Mouse (Mus musculus): ENCODE data around the gene Sptb. TPM values are rescaled to one million over a fixed set of nuclear protein-coding genes. Genes with fewer than 3 reads are reported as not detected.

The Sptb gene
- polyA plus RNA-seq, 1 experiment from 2014 or later, result 4.8 TPM

DNA sequence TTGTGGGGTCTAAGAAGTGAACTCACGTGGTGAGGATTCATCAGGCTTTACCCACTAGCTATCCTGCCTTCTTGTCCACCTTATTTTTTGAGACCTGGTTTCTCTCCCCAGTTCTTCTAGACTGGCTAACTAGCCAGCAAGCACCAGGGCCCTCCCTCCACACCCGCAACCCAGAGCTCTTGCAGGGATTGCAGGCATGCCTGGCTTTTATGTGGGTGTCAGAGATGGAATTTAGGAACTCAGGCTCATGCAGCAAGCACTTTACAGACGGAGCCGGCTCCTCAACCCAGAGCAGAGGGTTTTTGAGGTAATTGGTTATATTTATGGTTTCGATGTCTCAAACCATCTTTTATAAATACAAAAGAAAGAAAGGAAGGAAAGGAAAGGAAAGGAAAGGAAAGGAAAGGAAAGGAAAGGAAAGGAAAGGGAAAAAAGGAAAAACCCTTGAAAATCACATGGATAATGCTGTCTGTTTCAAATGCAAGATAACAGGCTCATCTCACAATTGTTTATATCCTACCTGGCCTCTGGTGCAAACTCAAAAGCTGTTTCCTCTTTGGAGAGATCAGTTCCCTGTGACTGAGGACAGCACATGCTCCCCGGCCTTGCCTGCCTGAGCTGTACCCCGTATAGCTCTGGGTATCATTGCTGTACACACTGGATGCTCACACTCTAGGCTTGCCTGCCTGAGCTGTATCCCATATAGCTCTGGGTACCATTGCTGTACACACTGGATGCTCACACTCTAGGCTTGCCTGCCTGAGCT lies 41.5 kb downstream of the Sptb start:
- H3K27ac ChIP-seq, result no peak overlapping the region
- H3K4me3 ChIP-seq, result no peak overlapping the region
- WGBS, result 83% methylated on average over 7 of the region's 7 CpGs
- no peaks in the 10 kb centered on the region for H3K9me3 ChIP-seq
- peaks cover 31% of the 10 kb centered on the region for H3K4me1 ChIP-seq (replicated peaks)
- DNase-seq (ENCODE audit: low spot score), result no peak
- no peaks in the 10 kb centered on the region for H3K36me3 ChIP-seq
- no peaks in the 10 kb centered on the region; the same call in 1 of the 2 replicates for H3K27me3 ChIP-seq (ENCODE audit: insufficient read depth, poor library complexity, severe bottlenecking)

DNA sequence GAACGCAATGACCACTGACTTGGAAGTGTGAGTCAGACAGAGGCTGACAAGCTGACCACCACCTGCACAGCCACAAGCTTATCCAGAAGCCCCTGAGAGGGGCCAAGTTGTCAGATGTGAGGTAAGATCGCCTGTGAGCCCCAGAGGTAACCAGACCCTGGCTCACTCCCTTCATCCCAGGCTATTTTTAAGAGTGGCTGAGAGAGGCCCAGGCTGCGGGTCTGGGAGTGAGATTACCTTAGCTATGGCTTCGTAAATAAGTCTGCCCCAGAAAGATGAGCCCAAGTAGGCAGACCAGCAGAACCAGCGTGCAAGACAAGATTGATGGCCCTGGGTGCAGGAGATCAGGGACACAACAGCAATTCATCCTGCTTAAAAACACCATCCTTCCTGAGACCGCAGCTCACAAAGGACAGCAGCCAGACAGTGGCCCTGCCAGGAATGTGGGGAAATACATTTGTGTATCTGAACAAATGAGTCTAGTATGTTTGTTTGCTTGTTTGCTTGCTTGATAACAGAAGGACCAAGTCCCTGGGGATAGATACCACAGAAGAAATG lies 58.5 kb downstream of the Sptb start:
- Histone ChIP-seq H3K27me3 (ENCODE audit: insufficient read depth, poor library complexity, severe bottlenecking) (no peaks in the 10 kb centered on the region), H3K4me1 (replicated peaks) (peaks cover 16% of the 10 kb centered on the region), H3K36me3 (no peaks in the 10 kb centered on the region), H3K27ac (no peak overlapping the region), H3K4me3 (no peak overlapping the region), H3K9me3 (0 out of 2 replicates have a peak, but pooled peaks cover 3% of the 10 kb centered on the region)
- no peak for DNase-seq (ENCODE audit: low spot score)
- 85% methylated on average over 6 of the region's 6 CpGs for WGBS

DNA sequence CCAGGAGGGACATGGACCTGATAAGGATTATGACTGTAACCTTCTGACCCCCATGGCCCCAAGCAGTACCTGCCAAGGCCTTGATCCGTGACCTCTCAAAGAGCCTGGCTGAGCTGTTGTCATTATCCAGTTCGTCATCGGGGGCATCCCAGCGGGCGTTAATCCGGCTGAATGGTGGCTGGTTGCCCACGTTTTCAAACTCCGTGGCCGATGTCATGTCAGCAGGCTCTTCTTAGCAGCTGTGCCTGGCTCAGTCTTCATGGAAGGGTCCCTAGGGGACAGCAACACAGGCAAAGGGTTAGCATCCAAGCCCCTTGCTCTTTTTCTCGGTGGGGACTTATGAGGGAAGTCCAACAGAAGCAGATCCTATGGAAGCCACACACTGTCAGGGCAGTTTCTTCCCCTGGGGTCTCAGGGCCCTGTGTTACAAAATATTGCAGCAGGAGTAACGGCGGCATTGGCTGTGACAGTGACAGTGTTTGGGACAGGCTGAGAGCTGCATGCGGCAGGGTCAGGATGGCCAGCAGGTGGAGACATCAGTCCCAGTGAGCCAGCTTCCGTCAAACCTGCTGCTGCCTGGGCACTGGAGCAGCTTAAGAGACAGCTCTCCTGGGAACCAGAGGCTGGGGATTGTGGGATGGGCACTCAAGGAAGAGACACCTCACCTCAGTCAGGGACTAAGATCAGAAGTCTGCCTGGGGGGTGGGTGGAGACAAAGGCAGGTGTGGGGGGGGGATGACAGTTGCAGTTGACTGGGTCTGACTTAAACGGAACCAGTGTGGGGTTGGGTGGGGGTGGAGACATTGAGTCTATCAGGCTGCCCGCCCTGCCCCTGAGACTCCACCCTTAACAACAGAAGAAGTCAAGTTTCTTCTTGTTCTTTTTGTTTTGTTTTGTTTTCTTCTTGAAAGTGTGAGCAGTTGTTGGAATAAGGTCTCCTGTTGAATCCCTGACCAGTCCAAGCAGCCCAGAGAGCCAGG lies 60.3 kb downstream of the Sptb start:
- peaks cover 32% of the 10 kb centered on the region for H3K4me1 ChIP-seq (replicated peaks)
- peak; percentile 67 for DNase-seq (ENCODE audit: low spot score)
- H3K4me3 ChIP-seq, result no peak overlapping the region
- no peaks in the 10 kb centered on the region for H3K27me3 ChIP-seq (ENCODE audit: insufficient read depth, poor library complexity, severe bottlenecking)
- WGBS, result 54% methylated on average over 16 of the region's 16 CpGs
- no peaks in the 10 kb centered on the region for H3K36me3 ChIP-seq
- 0 out of 2 replicates have a peak, but pooled peaks cover 3% of the 10 kb centered on the region for H3K9me3 ChIP-seq
- peak overlapping the region; percentile 56; the same call in 1 of the 2 replicates for H3K27ac ChIP-seq

DNA sequence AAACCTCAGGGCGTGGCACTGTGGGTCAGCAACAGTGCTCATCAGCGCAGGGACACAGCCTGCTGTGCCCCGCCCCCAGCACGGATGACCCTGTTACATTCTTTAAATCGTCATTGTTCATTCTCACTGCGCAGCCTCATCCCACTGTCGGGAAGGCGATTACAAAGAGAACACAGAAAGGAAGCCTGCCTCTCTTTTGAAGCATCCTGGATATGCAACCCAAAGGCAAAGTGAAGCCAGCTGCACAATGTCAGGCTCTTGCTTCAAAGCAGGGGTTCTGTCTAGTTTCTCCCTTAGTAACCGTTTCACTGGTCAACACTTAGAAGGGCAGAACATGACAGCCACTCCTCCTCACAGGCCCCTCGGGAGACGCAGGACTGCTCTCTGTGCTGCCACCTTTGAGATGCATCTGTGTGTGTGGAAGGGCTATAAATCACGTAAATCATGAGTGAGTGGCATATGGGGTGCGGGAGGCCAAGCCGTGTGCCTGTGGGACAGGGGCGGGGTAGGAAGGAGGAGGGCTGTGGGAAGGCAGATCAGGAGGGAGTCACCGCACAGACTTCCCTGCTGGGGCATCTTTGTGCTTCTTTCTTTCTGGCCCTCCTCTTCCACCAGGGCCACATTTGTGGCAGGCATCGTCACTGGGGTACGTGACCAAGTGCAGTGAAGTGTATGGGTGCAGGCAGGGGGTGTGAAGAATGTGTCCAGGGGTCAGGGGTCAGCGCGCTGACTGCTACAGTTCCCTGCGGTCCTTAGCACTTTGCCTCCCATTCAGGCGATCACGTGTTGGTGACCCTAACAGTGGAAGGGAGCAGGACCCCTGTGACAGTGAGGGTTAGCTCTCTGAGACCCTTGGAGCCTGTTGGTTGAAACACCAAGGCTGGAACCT lies 64.9 kb downstream of the Sptb start:
- peak; percentile 42 for DNase-seq (ENCODE audit: low spot score)
- Histone ChIP-seq H3K36me3 (no peaks in the 10 kb centered on the region), H3K27me3 (ENCODE audit: insufficient read depth, poor library complexity, severe bottlenecking) (no peaks in the 10 kb centered on the region), H3K4me3 (peak overlapping the region; percentile 28), H3K9me3 (no peaks in the 10 kb centered on the region), H3K4me1 (replicated peaks) (peaks cover 49% of the 10 kb centered on the region), H3K27ac (peak overlapping the region; percentile 72)
- WGBS, result 32% methylated on average over 23 of the region's 23 CpGs

DNA sequence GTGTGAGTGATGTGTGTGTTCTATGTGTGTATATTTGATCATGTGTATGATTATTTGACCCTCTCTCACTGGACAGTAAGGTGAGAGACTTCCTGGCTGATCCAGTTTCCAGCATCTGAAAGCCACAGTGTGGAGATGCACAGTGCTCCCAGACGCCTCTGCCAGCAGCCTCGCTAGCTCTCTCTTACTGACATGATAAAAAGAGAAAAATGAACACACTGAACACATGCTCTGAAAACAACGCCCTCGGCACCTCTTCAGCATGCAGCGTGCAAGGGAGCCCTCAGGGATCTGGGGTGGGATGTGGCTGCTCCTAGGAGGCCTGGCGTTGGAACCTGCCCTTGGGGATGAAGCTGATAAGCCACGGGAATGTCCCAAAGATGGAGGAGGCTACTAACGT lies 66.7 kb downstream of the Sptb start:
- Histone ChIP-seq H3K9me3 (no peaks in the 10 kb centered on the region), H3K27me3 (ENCODE audit: insufficient read depth, poor library complexity, severe bottlenecking) (no peaks in the 10 kb centered on the region), H3K27ac (no peak overlapping the region), H3K4me3 (no peak overlapping the region), H3K36me3 (no peaks in the 10 kb centered on the region), H3K4me1 (replicated peaks) (peaks cover 33% of the 10 kb centered on the region)
- 83% methylated on average over 8 of the region's 8 CpGs for WGBS
- DNase-seq (ENCODE audit: low spot score), result no peak

DNA sequence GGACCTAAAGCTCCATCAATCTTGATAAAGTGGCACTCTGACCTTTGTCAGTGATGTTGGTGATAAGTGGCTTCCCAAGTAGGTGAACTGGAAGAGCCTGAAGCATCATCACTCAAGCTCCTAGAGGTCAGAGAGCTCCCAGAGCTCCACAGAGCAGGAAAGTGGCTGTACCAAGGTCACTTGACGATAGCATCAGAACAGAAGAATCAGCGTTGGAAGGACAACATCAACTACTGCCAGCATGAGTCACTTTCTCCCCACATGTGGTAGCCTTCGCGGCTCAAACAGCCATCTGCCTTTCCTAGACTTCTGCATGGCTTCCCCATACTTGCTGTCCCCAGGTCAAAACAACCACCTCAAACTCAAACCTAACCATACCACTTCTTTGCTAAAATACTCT lies 67.7 kb downstream of the Sptb start:
- WGBS, result 87% methylated on average over 4 of the region's 4 CpGs
- Histone ChIP-seq H3K27me3 (ENCODE audit: insufficient read depth, poor library complexity, severe bottlenecking) (no peaks in the 10 kb centered on the region), H3K9me3 (no peaks in the 10 kb centered on the region), H3K4me1 (replicated peaks) (peaks cover 33% of the 10 kb centered on the region), H3K27ac (no peak overlapping the region), H3K4me3 (no peak overlapping the region), H3K36me3 (no peaks in the 10 kb centered on the region)
- DNase-seq (ENCODE audit: low spot score), result no peak

DNA sequence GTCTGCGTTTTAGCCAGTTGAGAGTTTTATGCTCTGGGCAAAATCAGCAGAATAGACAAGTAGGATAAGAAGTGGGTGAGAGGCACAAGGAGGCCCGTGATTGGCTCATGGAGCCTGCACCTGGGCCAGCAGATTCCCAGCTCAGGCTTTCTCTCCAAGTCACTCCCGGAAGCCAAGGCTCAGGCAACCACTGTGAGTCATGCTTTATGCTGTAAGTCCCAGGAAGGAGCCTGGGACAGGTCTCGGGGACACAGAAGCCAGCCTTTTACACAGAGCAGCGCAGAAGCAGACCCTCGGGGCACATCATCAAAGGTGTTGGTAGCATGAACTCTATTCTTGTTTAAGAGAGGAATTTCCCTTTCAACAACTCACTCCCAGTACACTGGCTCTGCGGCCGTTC lies 69.7 kb downstream of the Sptb start:
- Histone ChIP-seq H3K27me3 (ENCODE audit: insufficient read depth, poor library complexity, severe bottlenecking) (no peaks in the 10 kb centered on the region), H3K4me3 (no peak overlapping the region), H3K27ac (no peak overlapping the region), H3K9me3 (no peaks in the 10 kb centered on the region), H3K36me3 (no peaks in the 10 kb centered on the region), H3K4me1 (replicated peaks) (peaks cover 23% of the 10 kb centered on the region)
- no peak for DNase-seq (ENCODE audit: low spot score)
- WGBS, result 57% methylated on average over 8 of the region's 8 CpGs

DNA sequence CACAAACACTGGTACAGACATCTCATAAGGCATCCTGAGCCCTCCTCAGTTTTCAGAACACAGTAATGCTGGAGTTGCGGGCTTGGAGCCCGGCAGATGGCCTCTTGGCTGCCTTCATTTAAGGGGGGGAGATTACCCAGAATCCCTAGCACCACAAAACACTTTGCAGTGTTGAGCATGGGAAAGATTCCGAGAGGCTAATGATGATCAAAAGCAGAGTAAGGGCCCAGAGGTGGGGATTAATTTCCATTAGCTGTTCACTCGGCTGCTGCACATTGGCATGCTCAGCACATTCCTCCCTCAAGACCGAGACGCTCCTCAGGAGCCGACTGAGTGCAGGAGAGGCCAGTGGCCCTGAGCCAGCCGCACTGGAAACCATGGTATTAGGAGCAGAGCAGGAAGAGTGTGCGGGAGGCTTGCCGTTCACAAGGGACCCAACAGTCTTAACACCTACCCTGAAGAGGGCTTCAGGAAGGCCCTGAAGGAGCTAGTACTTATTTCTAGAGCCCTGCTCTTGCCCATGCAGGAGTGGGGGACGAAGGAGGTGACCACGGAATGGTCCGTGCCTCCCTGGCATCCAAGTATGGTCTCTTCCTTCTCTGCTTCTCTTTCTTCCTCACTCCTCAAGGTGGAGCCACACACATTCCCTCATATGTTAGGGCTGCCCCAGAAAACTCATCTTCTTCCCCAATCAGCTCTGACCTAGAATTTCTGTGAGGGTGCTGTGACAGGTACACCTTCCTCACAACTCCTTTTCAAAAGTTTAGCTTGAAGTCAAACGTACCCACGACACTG lies 75.3 kb downstream of the Sptb start:
- Histone ChIP-seq H3K36me3 (no peaks in the 10 kb centered on the region), H3K27me3 (ENCODE audit: insufficient read depth, poor library complexity, severe bottlenecking) (no peaks in the 10 kb centered on the region), H3K4me3 (no peak overlapping the region), H3K27ac (peak overlapping the region; percentile 62), H3K9me3 (no peaks in the 10 kb centered on the region), H3K4me1 (replicated peaks) (peaks cover 11% of the 10 kb centered on the region; the same call in 1 of the 2 replicates)
- DNase-seq (ENCODE audit: low spot score), result no peak
- 70% methylated on average over 15 of the region's 15 CpGs for WGBS

DNA sequence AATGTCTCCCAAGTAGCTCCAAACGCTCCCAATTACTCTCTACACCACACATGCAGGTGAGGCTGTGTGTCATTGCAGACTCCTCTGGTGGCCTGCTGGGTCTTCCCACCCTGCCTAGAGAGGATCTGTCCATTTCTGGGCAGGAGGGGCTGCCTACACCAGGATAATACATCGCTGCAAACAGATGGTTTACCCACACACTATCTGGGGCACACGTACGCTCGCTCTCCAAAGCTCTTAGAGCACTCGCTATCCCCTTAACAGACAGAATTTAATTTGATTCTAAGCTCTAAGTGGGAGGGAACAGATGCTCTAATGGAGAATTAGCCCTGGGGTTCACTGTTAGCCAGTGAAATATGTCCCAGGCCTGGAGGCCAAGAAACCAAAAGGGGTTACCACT lies 87.0 kb downstream of the Sptb start:
- Histone ChIP-seq H3K36me3 (no peaks in the 10 kb centered on the region), H3K4me1 (replicated peaks) (peaks cover 12% of the 10 kb centered on the region), H3K27ac (no peak overlapping the region), H3K9me3 (no peaks in the 10 kb centered on the region), H3K4me3 (no peak overlapping the region), H3K27me3 (ENCODE audit: insufficient read depth, poor library complexity, severe bottlenecking) (no peaks in the 10 kb centered on the region)
- DNase-seq (ENCODE audit: low spot score), result no peak
- 87% methylated on average over 6 of the region's 6 CpGs for WGBS

DNA sequence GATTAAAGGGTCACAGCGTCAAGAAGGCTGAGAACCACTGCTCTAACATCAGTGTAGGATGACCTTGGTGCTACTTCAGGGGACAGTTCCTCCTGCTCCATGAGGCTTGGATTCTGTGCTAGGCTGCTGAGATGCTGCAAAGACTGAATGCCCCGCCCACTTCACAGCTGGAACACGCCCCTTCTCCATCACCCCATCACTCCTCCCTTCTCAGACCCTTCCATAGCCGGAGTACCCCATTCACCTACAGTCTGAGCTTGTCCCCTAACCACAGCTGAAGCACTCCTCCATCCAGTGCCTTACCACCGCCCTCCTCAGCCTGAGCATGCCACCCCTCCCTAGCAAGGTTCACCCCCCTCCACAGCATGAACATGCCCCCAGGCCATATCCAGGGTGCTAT lies 90.5 kb downstream of the Sptb start:
- Histone ChIP-seq H3K4me1 (replicated peaks) (peaks cover 23% of the 10 kb centered on the region), H3K27me3 (ENCODE audit: insufficient read depth, poor library complexity, severe bottlenecking) (no peaks in the 10 kb centered on the region), H3K36me3 (no peaks in the 10 kb centered on the region), H3K9me3 (no peaks in the 10 kb centered on the region), H3K27ac (no peak overlapping the region), H3K4me3 (no peak overlapping the region)
- no peak for DNase-seq (ENCODE audit: low spot score)
- 49% methylated on average over 5 of the region's 5 CpGs for WGBS

DNA sequence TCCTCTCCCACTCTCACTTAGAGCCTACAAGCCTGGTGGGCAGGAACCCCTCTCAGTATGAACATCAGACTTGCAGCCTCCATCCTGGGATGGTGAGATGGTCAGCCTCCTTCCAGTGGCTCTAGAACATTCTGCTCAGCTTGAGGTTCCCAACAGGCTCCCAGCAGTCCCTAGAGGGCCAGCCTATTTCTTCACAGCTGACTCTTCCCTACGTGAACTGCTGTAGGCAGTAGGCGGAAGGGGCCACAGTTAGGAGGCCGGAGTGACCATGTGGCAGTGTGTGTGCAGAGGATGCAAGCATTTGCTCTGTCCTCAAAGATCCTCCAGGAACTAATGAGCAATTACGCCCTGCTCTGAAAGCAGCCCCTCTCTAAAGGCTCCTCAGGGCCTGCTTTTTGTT lies 92.2 kb downstream of the Sptb start:
- H3K9me3 ChIP-seq, result no peaks in the 10 kb centered on the region
- 80% methylated on average over 4 of the region's 4 CpGs for WGBS
- no peaks in the 10 kb centered on the region for H3K36me3 ChIP-seq
- H3K4me3 ChIP-seq, result no peak overlapping the region
- DNase-seq (ENCODE audit: low spot score), result no peak
- peak overlapping the region; percentile 45; the same call in 1 of the 2 replicates for H3K27ac ChIP-seq
- H3K4me1 ChIP-seq (replicated peaks), result peaks cover 25% of the 10 kb centered on the region
- no peaks in the 10 kb centered on the region for H3K27me3 ChIP-seq (ENCODE audit: insufficient read depth, poor library complexity, severe bottlenecking)
